Mouse (Mus musculus): ENCODE data around the gene Trip12. TPM values are rescaled to one million over a fixed set of nuclear protein-coding genes. Genes with fewer than 3 reads are reported as not detected.

Trip12 gene
- polyA plus RNA-seq, 1 experiment from 2014 or later = 80.8 TPM

DNA sequence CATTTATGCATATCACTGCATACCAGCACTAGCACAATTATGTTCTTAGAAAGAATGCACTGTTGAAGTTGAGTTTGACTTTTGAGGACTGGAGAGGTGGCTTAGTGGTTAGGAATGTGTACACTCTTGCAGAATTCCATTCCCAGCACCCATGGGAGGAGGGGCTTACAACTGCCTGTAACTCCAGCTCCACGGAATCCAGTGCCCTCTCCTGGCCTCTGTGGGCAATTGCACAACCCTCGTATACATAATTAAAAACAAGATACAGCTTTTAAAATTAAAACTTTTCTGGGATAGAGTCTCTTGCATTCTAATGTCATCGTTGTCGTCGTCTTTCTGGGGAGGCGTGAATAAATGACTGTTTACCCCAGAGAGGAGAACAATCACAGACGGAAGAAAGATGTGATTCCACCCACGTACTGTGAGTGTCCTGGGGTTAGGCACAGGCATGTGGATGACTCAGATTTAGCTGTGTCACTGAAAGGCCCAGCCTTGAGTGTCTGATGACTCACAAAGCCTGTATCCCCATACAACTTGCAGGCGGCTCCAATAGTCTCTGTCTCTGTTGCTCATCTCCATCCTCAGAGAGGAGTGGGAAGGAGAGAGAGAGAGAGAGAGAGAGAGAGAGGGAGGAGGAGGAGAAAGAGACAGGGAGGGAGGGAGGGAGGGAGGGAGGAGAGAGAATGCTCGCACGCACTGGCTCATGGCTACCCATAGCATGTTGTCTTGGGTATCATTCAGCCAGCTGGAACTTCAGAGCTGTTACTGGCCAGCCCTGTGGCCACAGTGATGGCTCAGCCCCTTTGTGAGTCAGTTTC lies 41.1 kb upstream of the Trip12 start:
- no peak overlapping the region for H3K27ac ChIP-seq (replicated peaks; ENCODE audit: low read depth, low read length)
- no peak for ATAC-seq (ENCODE audit: low read depth)
- no peak overlapping the region for H3K4me3 ChIP-seq (ENCODE audit: low read depth, low read length)
- no peak overlapping the region for H3K9ac ChIP-seq (ENCODE audit: low read depth, low read length)
- H3K4me1 ChIP-seq (ENCODE audit: control insufficient read depth, insufficient read depth, low read length) = no peaks in the 10 kb centered on the region
- no peak overlapping the region for H3K4me2 ChIP-seq (ENCODE audit: low read depth, low read length)
- no peaks in the 10 kb centered on the region for H3K27me3 ChIP-seq (replicated peaks; ENCODE audit: control insufficient read depth, insufficient read depth, low read length)
- no peaks in the 10 kb centered on the region for H3K36me3 ChIP-seq (ENCODE audit: control insufficient read depth, insufficient read depth, low read length)
- no peaks in the 10 kb centered on the region for H3K9me3 ChIP-seq (ENCODE audit: control insufficient read depth, low read length)
- 59% methylated on average over 11 of the region's 11 CpGs for WGBS
- no peak for DNase-seq (ENCODE audit: low spot score)

DNA sequence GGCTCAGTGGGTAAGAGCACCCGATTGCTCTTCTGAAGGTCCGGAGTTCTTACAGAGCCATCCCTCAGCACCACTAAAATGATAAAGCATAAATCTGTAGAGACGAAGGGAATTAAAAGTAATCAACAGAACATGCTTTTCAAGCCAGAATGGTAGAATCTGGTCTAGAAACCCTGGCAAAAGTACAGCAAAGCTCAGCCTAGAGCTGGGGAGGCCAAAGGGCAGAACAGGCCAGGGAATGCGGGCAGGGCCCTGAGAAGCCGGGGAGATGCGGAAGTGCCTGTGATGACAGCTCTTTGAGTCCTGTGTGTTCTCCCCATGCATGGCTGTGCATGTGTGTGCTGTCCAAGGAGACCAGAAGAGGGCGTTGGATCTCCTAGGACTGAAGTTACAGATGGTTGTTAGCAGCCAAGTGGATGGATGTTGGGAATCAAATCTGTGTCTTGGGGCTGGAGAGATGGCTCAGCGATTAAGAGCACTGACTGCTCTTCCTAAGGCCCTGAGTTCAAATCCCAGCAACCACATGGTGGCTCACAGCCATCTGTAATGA lies 39.3 kb upstream of the Trip12 start:
- DNase-seq (ENCODE audit: low spot score) = no peak
- H3K36me3 ChIP-seq (ENCODE audit: control insufficient read depth, insufficient read depth, low read length) = no peaks in the 10 kb centered on the region
- H3K4me2 ChIP-seq (ENCODE audit: low read depth, low read length) = no peak overlapping the region
- no peaks in the 10 kb centered on the region for H3K9me3 ChIP-seq (ENCODE audit: control insufficient read depth, low read length)
- no peak for ATAC-seq (ENCODE audit: low read depth)
- WGBS = 91% methylated on average over 8 of the region's 8 CpGs
- H3K27me3 ChIP-seq (replicated peaks; ENCODE audit: control insufficient read depth, insufficient read depth, low read length) = no peaks in the 10 kb centered on the region
- H3K9ac ChIP-seq (ENCODE audit: low read depth, low read length) = no peak overlapping the region
- H3K4me1 ChIP-seq (ENCODE audit: control insufficient read depth, insufficient read depth, low read length) = no peaks in the 10 kb centered on the region
- no peak overlapping the region for H3K27ac ChIP-seq (replicated peaks; ENCODE audit: low read depth, low read length)
- H3K4me3 ChIP-seq (ENCODE audit: low read depth, low read length) = no peak overlapping the region

DNA sequence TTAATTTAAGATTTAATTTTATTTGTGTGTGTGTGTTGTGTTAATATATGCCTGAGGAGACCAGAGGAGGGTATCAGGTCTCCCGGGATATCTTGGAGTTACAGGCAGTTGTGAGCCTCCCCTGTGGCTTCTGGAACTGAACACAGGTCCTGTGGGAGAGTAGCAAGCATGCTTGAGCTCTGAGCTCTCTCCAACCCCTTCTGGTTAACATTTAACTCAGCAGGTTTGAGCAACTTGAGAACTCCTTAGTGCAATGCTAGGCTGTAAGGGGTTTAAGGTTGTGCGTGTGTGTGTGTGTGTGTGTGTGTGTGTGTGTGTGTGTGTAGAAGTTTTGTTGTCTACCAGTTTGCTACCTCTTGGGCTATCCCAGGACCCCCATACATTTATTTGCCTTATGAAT lies 37.3 kb upstream of the Trip12 start:
- WGBS = 86% methylated on average over 2 of the region's 2 CpGs

DNA sequence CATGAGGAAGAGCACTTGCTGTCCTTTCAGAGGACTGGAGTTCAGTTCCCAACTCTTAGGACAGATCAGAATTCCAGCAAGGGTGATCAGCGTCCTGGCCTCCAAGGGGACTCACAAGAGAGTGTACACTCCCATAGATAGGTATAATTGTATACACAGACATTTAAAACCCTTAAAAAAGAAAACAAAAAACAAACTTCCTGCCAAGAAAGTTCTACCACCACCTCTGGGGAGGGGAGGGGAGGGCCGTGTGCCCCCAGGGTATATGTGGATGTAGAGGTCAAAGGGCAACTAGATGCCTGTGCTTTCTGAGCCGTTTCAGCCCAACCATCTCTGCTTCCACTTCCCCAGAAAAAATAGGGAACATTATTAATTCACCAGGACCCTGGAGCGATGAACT lies 32.6 kb upstream of the Trip12 start:
- no peak overlapping the region for H3K4me3 ChIP-seq (ENCODE audit: low read depth, low read length)
- H3K9me3 ChIP-seq (ENCODE audit: control insufficient read depth, low read length) = no peaks in the 10 kb centered on the region
- H3K9ac ChIP-seq (ENCODE audit: low read depth, low read length) = no peak overlapping the region
- no peaks in the 10 kb centered on the region for H3K4me1 ChIP-seq (ENCODE audit: control insufficient read depth, insufficient read depth, low read length)
- DNase-seq (ENCODE audit: low spot score) (no peak), ATAC-seq (ENCODE audit: low read depth) (no peak)
- WGBS = 39% methylated on average over 4 of the region's 4 CpGs
- H3K27me3 ChIP-seq (replicated peaks; ENCODE audit: control insufficient read depth, insufficient read depth, low read length) = no peaks in the 10 kb centered on the region
- H3K4me2 ChIP-seq (ENCODE audit: low read depth, low read length) = no peak overlapping the region
- no peaks in the 10 kb centered on the region for H3K36me3 ChIP-seq (ENCODE audit: control insufficient read depth, insufficient read depth, low read length)
- no peak overlapping the region for H3K27ac ChIP-seq (replicated peaks; ENCODE audit: low read depth, low read length)

More for the DNA sequence above, 37.3 kb upstream of the Trip12 start:
- H3K9ac ChIP-seq (ENCODE audit: low read depth, low read length) = no peak overlapping the region
- no peaks in the 10 kb centered on the region for H3K27me3 ChIP-seq (replicated peaks; ENCODE audit: control insufficient read depth, insufficient read depth, low read length)
- no peak overlapping the region for H3K27ac ChIP-seq (replicated peaks; ENCODE audit: low read depth, low read length)
- no peaks in the 10 kb centered on the region for H3K9me3 ChIP-seq (ENCODE audit: control insufficient read depth, low read length)
- DNase-seq (ENCODE audit: low spot score) (no peak), ATAC-seq (ENCODE audit: low read depth) (no peak)
- H3K4me2 ChIP-seq (ENCODE audit: low read depth, low read length) = no peak overlapping the region
- H3K4me3 ChIP-seq (ENCODE audit: low read depth, low read length) = no peak overlapping the region
- H3K4me1 ChIP-seq (ENCODE audit: control insufficient read depth, insufficient read depth, low read length) = no peaks in the 10 kb centered on the region
- H3K36me3 ChIP-seq (ENCODE audit: control insufficient read depth, insufficient read depth, low read length) = no peaks in the 10 kb centered on the region

DNA sequence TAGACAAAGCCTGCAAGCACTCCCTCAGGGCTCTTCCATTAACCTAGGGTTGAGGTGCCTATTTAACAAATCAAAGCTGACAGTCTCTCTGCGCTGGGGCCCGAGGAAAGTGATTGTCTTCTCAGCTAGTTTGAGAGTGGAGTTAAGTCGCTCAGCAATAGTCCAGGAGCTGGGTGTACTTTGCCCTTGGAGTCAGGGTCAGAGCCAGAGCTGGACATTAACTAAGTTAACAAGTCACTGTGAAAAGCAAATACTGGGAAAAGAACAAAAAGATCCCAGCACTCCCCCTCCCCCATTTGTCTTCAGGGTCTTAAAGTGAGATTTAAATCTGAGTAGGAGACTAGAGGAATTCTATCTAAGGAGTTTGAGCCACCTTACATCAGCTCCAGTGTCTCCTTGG lies 31.8 kb upstream of the Trip12 start:
- DNase-seq (ENCODE audit: low spot score) (no peak), ATAC-seq (ENCODE audit: low read depth) (no peak)
- Histone ChIP-seq H3K4me2 (ENCODE audit: low read depth, low read length) (no peak overlapping the region), H3K9ac (ENCODE audit: low read depth, low read length) (no peak overlapping the region), H3K27me3 (replicated peaks; ENCODE audit: control insufficient read depth, insufficient read depth, low read length) (no peaks in the 10 kb centered on the region), H3K4me3 (ENCODE audit: low read depth, low read length) (no peak overlapping the region), H3K4me1 (ENCODE audit: control insufficient read depth, insufficient read depth, low read length) (no peaks in the 10 kb centered on the region), H3K27ac (replicated peaks; ENCODE audit: low read depth, low read length) (no peak overlapping the region), H3K36me3 (ENCODE audit: control insufficient read depth, insufficient read depth, low read length) (no peaks in the 10 kb centered on the region), H3K9me3 (ENCODE audit: control insufficient read depth, low read length) (no peaks in the 10 kb centered on the region)
- 20% methylated on average over 3 of the region's 3 CpGs for WGBS

DNA sequence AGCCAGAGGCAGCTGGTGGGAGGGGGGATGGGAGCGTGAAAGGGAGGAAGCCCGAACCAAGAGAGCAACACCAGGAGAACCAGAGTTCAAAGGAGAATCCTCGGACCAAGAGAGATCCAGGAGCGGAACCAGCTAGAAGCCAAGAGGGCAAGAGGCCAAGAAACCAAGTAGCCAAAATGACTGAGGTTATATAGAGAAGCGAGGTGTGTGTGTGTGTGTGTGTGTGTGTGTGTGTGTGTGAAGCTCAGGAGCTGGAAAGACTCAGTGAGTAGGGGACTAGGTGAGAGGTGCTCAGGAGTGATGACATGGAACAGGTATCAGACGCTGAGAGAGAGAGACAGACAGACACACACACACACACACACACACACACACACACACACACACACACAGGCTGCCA lies 30.8 kb upstream of the Trip12 start:
- ATAC-seq (ENCODE audit: low read depth) = no peak
- H3K36me3 ChIP-seq (ENCODE audit: control insufficient read depth, insufficient read depth, low read length) = no peaks in the 10 kb centered on the region
- no peak overlapping the region for H3K9ac ChIP-seq (ENCODE audit: low read depth, low read length)
- H3K27ac ChIP-seq (replicated peaks; ENCODE audit: low read depth, low read length) = no peak overlapping the region
- H3K27me3 ChIP-seq (replicated peaks; ENCODE audit: control insufficient read depth, insufficient read depth, low read length) = no peaks in the 10 kb centered on the region
- no peak overlapping the region for H3K4me2 ChIP-seq (ENCODE audit: low read depth, low read length)
- H3K4me1 ChIP-seq (ENCODE audit: control insufficient read depth, insufficient read depth, low read length) = no peaks in the 10 kb centered on the region
- WGBS = 53% methylated on average over 6 of the region's 6 CpGs
- no peak overlapping the region for H3K4me3 ChIP-seq (ENCODE audit: low read depth, low read length)
- no peak for DNase-seq (ENCODE audit: low spot score)
- no peaks in the 10 kb centered on the region for H3K9me3 ChIP-seq (ENCODE audit: control insufficient read depth, low read length)

DNA sequence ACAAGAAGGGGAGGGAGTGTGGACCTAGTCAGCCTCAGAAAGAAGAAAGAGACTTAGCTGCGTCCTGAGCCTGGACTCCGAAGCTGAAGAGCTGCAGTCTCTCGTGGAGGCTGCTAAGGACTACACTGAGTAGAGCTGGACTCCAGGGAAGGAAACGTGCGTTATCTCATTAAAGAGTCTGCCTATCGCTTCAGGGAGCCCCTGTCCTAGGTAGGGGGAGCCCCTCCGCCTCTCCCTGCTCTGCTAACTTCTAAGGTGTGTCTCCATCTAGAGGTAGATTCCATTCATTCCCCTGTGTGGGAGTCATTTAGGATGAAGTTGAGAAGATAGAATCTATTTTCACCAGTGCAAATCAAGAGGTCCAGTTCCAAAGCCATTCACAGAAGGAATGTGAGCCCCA lies 29.2 kb upstream of the Trip12 start:
- H3K4me1 ChIP-seq (ENCODE audit: control insufficient read depth, insufficient read depth, low read length) = no peaks in the 10 kb centered on the region
- 47% methylated on average over 7 of the region's 7 CpGs for WGBS
- no peaks in the 10 kb centered on the region for H3K9me3 ChIP-seq (ENCODE audit: control insufficient read depth, low read length)
- ATAC-seq (ENCODE audit: low read depth) (peak; percentile 73), DNase-seq (ENCODE audit: low spot score) (no peak)
- no peaks in the 10 kb centered on the region for H3K27me3 ChIP-seq (replicated peaks; ENCODE audit: control insufficient read depth, insufficient read depth, low read length)
- no peak overlapping the region for H3K27ac ChIP-seq (replicated peaks; ENCODE audit: low read depth, low read length)
- H3K4me3 ChIP-seq (ENCODE audit: low read depth, low read length) = no peak overlapping the region
- H3K4me2 ChIP-seq (ENCODE audit: low read depth, low read length) = no peak overlapping the region
- no peaks in the 10 kb centered on the region for H3K36me3 ChIP-seq (ENCODE audit: control insufficient read depth, insufficient read depth, low read length)
- H3K9ac ChIP-seq (ENCODE audit: low read depth, low read length) = no peak overlapping the region

DNA sequence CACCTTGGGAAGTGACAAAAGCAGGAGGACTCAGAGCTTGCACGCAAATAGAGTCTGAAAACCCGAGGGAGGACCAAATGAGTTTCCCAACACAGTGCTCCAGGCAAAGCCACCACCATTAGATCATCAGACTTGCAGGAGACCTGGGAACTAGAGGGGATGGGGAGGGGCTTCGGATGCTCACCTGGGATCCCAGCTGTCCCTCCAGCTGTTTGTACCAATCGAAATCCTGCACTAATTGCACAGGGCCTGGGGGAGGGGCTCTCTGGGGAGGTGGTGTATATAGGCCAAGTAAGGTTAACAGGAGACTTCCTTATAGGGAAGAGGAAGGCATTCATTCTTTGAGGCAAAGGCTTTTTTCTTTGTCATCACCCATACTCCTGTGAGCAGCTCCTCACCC lies 28.5 kb upstream of the Trip12 start:
- no peaks in the 10 kb centered on the region for H3K36me3 ChIP-seq (ENCODE audit: control insufficient read depth, insufficient read depth, low read length)
- H3K27me3 ChIP-seq (replicated peaks; ENCODE audit: control insufficient read depth, insufficient read depth, low read length) = no peaks in the 10 kb centered on the region
- WGBS = 52% methylated on average over 4 of the region's 4 CpGs
- DNase-seq (ENCODE audit: low spot score) (peak; percentile 56), ATAC-seq (ENCODE audit: low read depth) (peak; percentile 88)
- H3K9ac ChIP-seq (ENCODE audit: low read depth, low read length) = no peak overlapping the region
- no peak overlapping the region for H3K27ac ChIP-seq (replicated peaks; ENCODE audit: low read depth, low read length)
- H3K4me3 ChIP-seq (ENCODE audit: low read depth, low read length) = no peak overlapping the region
- H3K9me3 ChIP-seq (ENCODE audit: control insufficient read depth, low read length) = no peaks in the 10 kb centered on the region
- H3K4me1 ChIP-seq (ENCODE audit: control insufficient read depth, insufficient read depth, low read length) = no peaks in the 10 kb centered on the region
- H3K4me2 ChIP-seq (ENCODE audit: low read depth, low read length) = no peak overlapping the region

DNA sequence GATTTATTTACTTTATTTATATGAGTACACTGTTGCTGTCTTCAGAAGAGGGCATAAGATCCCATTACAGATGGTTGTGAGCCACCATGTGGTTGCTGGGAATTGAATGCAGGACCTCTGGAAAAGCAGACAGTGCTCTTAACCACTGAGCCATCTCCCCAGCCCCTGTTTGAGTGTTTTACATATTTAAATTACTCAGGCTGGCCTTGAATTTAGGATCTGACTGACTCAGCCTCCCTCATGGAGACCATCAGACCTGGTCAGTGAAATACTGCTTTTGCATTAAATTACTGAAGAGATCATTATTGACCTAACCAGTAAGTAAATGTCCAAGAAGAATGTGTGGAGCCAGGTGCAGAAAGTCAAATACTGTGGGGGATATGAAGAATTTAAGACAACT lies 28.0 kb upstream of the Trip12 start:
- H3K36me3 ChIP-seq (ENCODE audit: control insufficient read depth, insufficient read depth, low read length) = no peaks in the 10 kb centered on the region
- DNase-seq (ENCODE audit: low spot score) = no peak
- H3K27ac ChIP-seq (replicated peaks; ENCODE audit: low read depth, low read length) = no peak overlapping the region
- H3K9ac ChIP-seq (ENCODE audit: low read depth, low read length) = no peak overlapping the region
- no peaks in the 10 kb centered on the region for H3K9me3 ChIP-seq (ENCODE audit: control insufficient read depth, low read length)
- H3K4me3 ChIP-seq (ENCODE audit: low read depth, low read length) = no peak overlapping the region
- no peaks in the 10 kb centered on the region for H3K4me1 ChIP-seq (ENCODE audit: control insufficient read depth, insufficient read depth, low read length)
- no peak for ATAC-seq (ENCODE audit: low read depth)
- no peaks in the 10 kb centered on the region for H3K27me3 ChIP-seq (replicated peaks; ENCODE audit: control insufficient read depth, insufficient read depth, low read length)
- no peak overlapping the region for H3K4me2 ChIP-seq (ENCODE audit: low read depth, low read length)

Measured in embryonic facial prominence, embryonic 14.5 days (tissue).